Comparison of ENCODE assay signal across 12 mouse cellular contexts in genomic region chr1:57905912-57906311, GRCm38 (mm10).
A peak's percentile ranks its signal among the peaks of the same experiment; 100 is the strongest.
DNase-seq lines count a peak whose midpoint lies in the region; ATAC-seq and TF ChIP-seq lines count a peak whose summit lies in the region.
"Had no signal": no experiment of that assay in that cellular context is flagged by ENCODE, and none has a peak within 500 bp of the region (broad histone marks: within the 10 kb centered on the region; RNA-seq: fewer than 3 reads in every experiment).

No protein-coding gene starts in this region.

- no peaks in the 10 kb centered on the region for H3K9me3 ChIP-seq in kidney, embryonic 14.5 days (ENCODE audit: control insufficient read depth, low read length)
- H3K9me3 ChIP-seq in stomach, embryonic 14.5 days (ENCODE audit: control insufficient read depth, low read depth, low read length) = no peaks in the 10 kb centered on the region
- H3K9me3 ChIP-seq in stomach, postnatal 0 days (ENCODE audit: control insufficient read depth, low read length) = no peaks in the 10 kb centered on the region
- no peaks in the 10 kb centered on the region for H3K9me3 ChIP-seq in intestine, embryonic 16.5 days (ENCODE audit: control insufficient read depth, low read length)
- no peaks in the 10 kb centered on the region for H3K9me3 ChIP-seq in hindbrain, embryonic 13.5 days
- H3K9me3 ChIP-seq: neural tube, embryonic 13.5 days had no signal

- peak; percentile 79; the same call in 1 of the 2 replicates for ATAC-seq in kidney, embryonic 14.5 days (ENCODE audit: low FRiP score, low TSS enrichment)
- ATAC-seq in stomach, embryonic 14.5 days (ENCODE audit: insufficient number of reproducible peaks, insufficient read depth, low FRiP score, low read depth) = peak; percentile 78; the same call in 1 of the 2 replicates
- no peak for ATAC-seq in stomach, postnatal 0 days (ENCODE audit: low FRiP score, low TSS enrichment)
- ATAC-seq in intestine, embryonic 16.5 days = peak; percentile 71; the same call in 1 of the 2 replicates
- ATAC-seq in hindbrain, embryonic 13.5 days (ENCODE audit: low FRiP score) = no peak
- ATAC-seq: liver, postnatal 0 days had no signal

- TF ChIP-seq CTCF in kidney, adult 2 months (conservative IDR thresholded peaks at IDR 0.05; ENCODE audit: insufficient read depth, insufficient read length, low read depth, low read length) = no peak
- TF ChIP-seq CTCF in stomach, postnatal 0 days (IDR thresholded peaks at IDR 0.05; ENCODE audit: low read depth) = no peak

- no peaks in the 10 kb centered on the region for H3K27me3 ChIP-seq in kidney, embryonic 14.5 days (ENCODE audit: control insufficient read depth, insufficient read depth, low read length)
- no peaks in the 10 kb centered on the region for H3K27me3 ChIP-seq in kidney, adult 2 months (replicated peaks; ENCODE audit: control insufficient read depth, insufficient read depth, low read length)
- no peaks in the 10 kb centered on the region for H3K27me3 ChIP-seq in stomach, embryonic 14.5 days (ENCODE audit: control insufficient read depth, insufficient read depth, low read length)
- H3K27me3 ChIP-seq in stomach, postnatal 0 days (ENCODE audit: control insufficient read depth, insufficient read depth, low read length) = no peaks in the 10 kb centered on the region
- no peaks in the 10 kb centered on the region for H3K27me3 ChIP-seq in intestine, embryonic 16.5 days (replicated peaks; ENCODE audit: control insufficient read depth, insufficient read depth, low read length)
- no peaks in the 10 kb centered on the region for H3K27me3 ChIP-seq in hindbrain, embryonic 13.5 days
- H3K27me3 ChIP-seq: neural tube, embryonic 13.5 days had no signal

- no peak for DNase-seq in kidney, adult 2 months
- no peak for DNase-seq in stomach, postnatal 0 days (ENCODE audit: low spot score)
- DNase-seq in adrenal gland, postnatal 14 days = no peak
- DNase-seq: cerebellum, postnatal 36 days; liver, postnatal 0 days; midbrain, embryonic 14.5 days; thymus, adult 2 months had no signal

- peak overlapping the region; percentile 55; the same call in 1 of the 2 replicates for H3K27ac ChIP-seq in kidney, embryonic 14.5 days (ENCODE audit: low read depth, low read length)
- H3K27ac ChIP-seq in kidney, adult 2 months (ENCODE audit: insufficient read depth, low read depth, low read length) = no peak overlapping the region
- H3K27ac ChIP-seq in stomach, embryonic 14.5 days (ENCODE audit: low read length) = peak overlapping the region; percentile 86; the same call in 1 of the 2 replicates
- H3K27ac ChIP-seq in stomach, postnatal 0 days (replicated peaks) = no peak overlapping the region
- H3K27ac ChIP-seq in intestine, embryonic 16.5 days (ENCODE audit: low read length) = peak overlapping the region; percentile 3; the same call in 1 of the 2 replicates
- no peak overlapping the region for H3K27ac ChIP-seq in hindbrain, embryonic 13.5 days
- H3K27ac ChIP-seq: neural tube, embryonic 13.5 days had no signal

- H3K36me3 ChIP-seq in kidney, embryonic 14.5 days (ENCODE audit: control insufficient read depth, insufficient read depth, low read length) = no peaks in the 10 kb centered on the region
- H3K36me3 ChIP-seq in kidney, adult 2 months (ENCODE audit: control insufficient read depth, insufficient read depth, low read length) = no peaks in the 10 kb centered on the region; the same call in 1 of the 2 replicates
- H3K36me3 ChIP-seq in stomach, embryonic 14.5 days (ENCODE audit: control insufficient read depth, insufficient read depth, low read length) = peaks cover 26% of the 10 kb centered on the region
- peaks cover 8% of the 10 kb centered on the region for H3K36me3 ChIP-seq in stomach, postnatal 0 days (ENCODE audit: control insufficient read depth, insufficient read depth, low read length)
- 0 out of 2 replicates have a peak, but pooled peaks cover 2% of the 10 kb centered on the region for H3K36me3 ChIP-seq in intestine, embryonic 16.5 days (ENCODE audit: control insufficient read depth, insufficient read depth, low read length)
- peaks cover 53% of the 10 kb centered on the region for H3K36me3 ChIP-seq in hindbrain, embryonic 13.5 days

- H3K4me1 ChIP-seq in kidney, embryonic 14.5 days (ENCODE audit: control insufficient read depth, insufficient read depth, low read length) = no peaks in the 10 kb centered on the region
- no peaks in the 10 kb centered on the region for H3K4me1 ChIP-seq in kidney, adult 2 months (ENCODE audit: control insufficient read depth, insufficient read depth, low read length)
- 0 out of 2 replicates have a peak, but pooled peaks cover 3% of the 10 kb centered on the region for H3K4me1 ChIP-seq in stomach, embryonic 14.5 days (ENCODE audit: control insufficient read depth, insufficient read depth, low read length)
- no peaks in the 10 kb centered on the region for H3K4me1 ChIP-seq in stomach, postnatal 0 days (replicated peaks; ENCODE audit: control insufficient read depth, insufficient read depth)
- no peaks in the 10 kb centered on the region; the same call in 1 of the 2 replicates for H3K4me1 ChIP-seq in intestine, embryonic 16.5 days (ENCODE audit: control insufficient read depth, insufficient read depth, low read length)
- no peaks in the 10 kb centered on the region for H3K4me1 ChIP-seq in hindbrain, embryonic 13.5 days (replicated peaks)
- H3K4me1 ChIP-seq: neural tube, embryonic 13.5 days had no signal

- TF ChIP-seq POLR2A in kidney, adult 2 months (IDR thresholded peaks at IDR 0.05; ENCODE audit: low read depth, low read length) = no peak

- H3K4me3 ChIP-seq in kidney, embryonic 14.5 days (ENCODE audit: low read length) = no peak overlapping the region
- H3K4me3 ChIP-seq in kidney, adult 2 months (ENCODE audit: insufficient read depth, low read depth, low read length) = no peak overlapping the region
- no peak overlapping the region for H3K4me3 ChIP-seq in stomach, embryonic 14.5 days (ENCODE audit: low read depth, low read length)
- H3K4me3 ChIP-seq in stomach, postnatal 0 days (ENCODE audit: low read depth, low read length) = no peak overlapping the region
- no peak overlapping the region for H3K4me3 ChIP-seq in intestine, embryonic 16.5 days (ENCODE audit: low read length)
- H3K4me3 ChIP-seq in hindbrain, embryonic 13.5 days = no peak overlapping the region
- H3K4me3 ChIP-seq: neural tube, embryonic 13.5 days had no signal

- no peak overlapping the region for H3K4me2 ChIP-seq in kidney, embryonic 14.5 days (replicated peaks; ENCODE audit: low read depth, low read length)
- no peak overlapping the region for H3K4me2 ChIP-seq in stomach, embryonic 14.5 days (replicated peaks; ENCODE audit: low read depth, low read length)
- H3K4me2 ChIP-seq in stomach, postnatal 0 days (replicated peaks; ENCODE audit: low read depth) = no peak overlapping the region
- H3K4me2 ChIP-seq in intestine, embryonic 16.5 days (ENCODE audit: low read depth, low read length) = no peak overlapping the region
- H3K4me2 ChIP-seq in hindbrain, embryonic 13.5 days = no peak overlapping the region
- H3K4me2 ChIP-seq: neural tube, embryonic 13.5 days had no signal

- no peak overlapping the region for H3K9ac ChIP-seq in kidney, embryonic 14.5 days (ENCODE audit: low read depth, low read length)
- H3K9ac ChIP-seq in stomach, embryonic 14.5 days (replicated peaks; ENCODE audit: low read depth, low read length) = no peak overlapping the region
- no peak overlapping the region for H3K9ac ChIP-seq in stomach, postnatal 0 days (ENCODE audit: low read length)
- no peak overlapping the region for H3K9ac ChIP-seq in intestine, embryonic 16.5 days (ENCODE audit: low read depth, low read length)
- H3K9ac ChIP-seq in hindbrain, embryonic 13.5 days = no peak overlapping the region
- H3K9ac ChIP-seq: liver, postnatal 0 days; neural tube, embryonic 13.5 days had no signal

- WGBS in kidney, embryonic 14.5 days = 54% methylated on average over 3 of the region's 3 CpGs
- WGBS in kidney, adult 2 months = 77% methylated on average over 3 of the region's 3 CpGs
- 42% methylated on average over 3 of the region's 3 CpGs for WGBS in stomach, embryonic 14.5 days
- 46% methylated on average over 3 of the region's 3 CpGs for WGBS in stomach, postnatal 0 days
- WGBS in intestine, embryonic 16.5 days = 73% methylated on average over 3 of the region's 3 CpGs
- 80% methylated on average over 3 of the region's 3 CpGs for WGBS in hindbrain, embryonic 13.5 days

- TF ChIP-seq EP300 in stomach, postnatal 0 days (optimal IDR thresholded peaks at IDR 0.05) = no peak

Comparison
In these comparisons a context has a peak if more than half of its experiments do, and no peak if none do; other contexts are left out.
1. ATAC-seq: peak in kidney, embryonic 14.5 days (single experiment), stomach, embryonic 14.5 days (single experiment) and intestine, embryonic 16.5 days (single experiment); none in stomach, postnatal 0 days (single experiment) and hindbrain, embryonic 13.5 days (single experiment).
2. H3K27ac ChIP-seq: peak in kidney, embryonic 14.5 days (single experiment), stomach, embryonic 14.5 days (single experiment) and intestine, embryonic 16.5 days (single experiment); none in kidney, adult 2 months (single experiment), stomach, postnatal 0 days (single experiment) and hindbrain, embryonic 13.5 days (single experiment).